Mouse (Mus musculus) limb, embryonic 15.5 days (tissue): ENCODE results near the gene Slc24a3. TPM values are rescaled to one million over a fixed set of nuclear protein-coding genes. Genes with fewer than 3 reads are reported as not detected.

Experiments used
- ATAC-seq: fragments of 200-750 bp; cut with Nextera tagmentation; 2 replicates; pipeline ENCODE4 v1.8.0; 2017; ENCODE audit warnings: low read depth, moderate TSS enrichment; ENCODE audit not compliant: insufficient number of reproducible peaks, low FRiP score, low TSS enrichment
- H3K27ac ChIP-seq: fragments of 300-500 bp; sonication (generic); 2 replicates; pipeline ENCODE4 v1.5.1; 2015; ENCODE audit warnings: moderate library complexity, mild to moderate bottlenecking, inconsistent platforms
- H3K27me3 ChIP-seq: fragments of 300-500 bp; sonication (generic); 2 replicates; pipeline ENCODE4 v1.6.1; 2015; ENCODE audit warnings: inconsistent platforms
- H3K36me3 ChIP-seq: fragments of 300-500 bp; sonication (generic); 2 replicates; pipeline ENCODE4 v1.6.1; 2015; ENCODE audit warnings: inconsistent platforms
- H3K4me1 ChIP-seq: fragments of 300-500 bp; sonication (generic); 2 replicates; pipeline ENCODE4 v1.6.1; 2015; ENCODE audit warnings: inconsistent platforms
- H3K4me2 ChIP-seq: fragments of 300-500 bp; sonication (generic); 2 replicates; pipeline ENCODE4 v1.6.1; 2015; ENCODE audit warnings: mild to moderate bottlenecking, inconsistent platforms
- H3K4me3 ChIP-seq: fragments of 300-500 bp; sonication (generic); 2 replicates; pipeline ENCODE4 v1.5.1; 2015; ENCODE audit warnings: mild to moderate bottlenecking, inconsistent platforms
- H3K9ac ChIP-seq: fragments of 300-500 bp; sonication (generic); 2 replicates; pipeline ENCODE4 v1.6.1; 2015; ENCODE audit warnings: inconsistent platforms
- H3K9me3 ChIP-seq: fragments of 300-500 bp; sonication (generic); 2 replicates; pipeline ENCODE4 v1.6.1; 2016; ENCODE audit warnings: inconsistent platforms
- WGBS: fragments of 180-500 bp; shearing (Covaris S2); methylation state at CpG from one replicate; pipeline ENCODE4 v1.1.7; 2015; 5-methylcytosine and 5-hydroxymethylcytosine counted together
- polyA plus RNA-seq: library from polyadenylated mRNA; unstranded; fragments of >200 nt; fragmentation: Nextera tagmentation; extraction: Ambion mirVana; gene quantifications from 2 replicates; pipeline ENCODE4 v1.2.1, GENCODE M21; 2015

The Slc24a3 gene
- polyA plus RNA-seq, 1 experiment from 2014 or later, result 2.7 TPM

- Histone ChIP-seq H3K27ac (no peak overlapping the region), H3K27me3 (no peaks in the 10 kb centered on the region), H3K9me3 (no peaks in the 10 kb centered on the region), H3K4me2 (no peak overlapping the region), H3K9ac (no peak overlapping the region), H3K36me3 (no peaks in the 10 kb centered on the region), H3K4me3 (no peak overlapping the region), H3K4me1 (peaks cover 17% of the 10 kb centered on the region)
- no peak for ATAC-seq
- WGBS, result 86% methylated on average over 1 of the region's 1 CpGs
These were observed 124.6 kb downstream of the Slc24a3 start for GRCm38 (mm10) chr2:145292196-145292595.

GRCm38 (mm10) chr2:145292816-145293215 lies 125.3 kb downstream of the Slc24a3 start:
- no peak overlapping the region for H3K4me2 ChIP-seq
- H3K27me3 ChIP-seq, result no peaks in the 10 kb centered on the region
- no peaks in the 10 kb centered on the region for H3K36me3 ChIP-seq
- peaks cover 17% of the 10 kb centered on the region for H3K4me1 ChIP-seq
- no peak overlapping the region; the same call in 1 of the 2 replicates for H3K27ac ChIP-seq
- H3K4me3 ChIP-seq, result no peak overlapping the region
- H3K9ac ChIP-seq, result no peak overlapping the region
- ATAC-seq, result peak; percentile 35; the same call in 1 of the 2 replicates
- WGBS, result 5% methylated on average over 1 of the region's 1 CpGs
- no peaks in the 10 kb centered on the region for H3K9me3 ChIP-seq

- no peaks in the 10 kb centered on the region for H3K9me3 ChIP-seq
- H3K4me3 ChIP-seq, result no peak overlapping the region
- H3K27me3 ChIP-seq, result no peaks in the 10 kb centered on the region
- ATAC-seq, result no peak
- WGBS, result 70% methylated on average over 1 of the region's 1 CpGs
- H3K4me1 ChIP-seq, result peaks cover 22% of the 10 kb centered on the region
- no peak overlapping the region for H3K9ac ChIP-seq
- H3K36me3 ChIP-seq, result no peaks in the 10 kb centered on the region
- H3K4me2 ChIP-seq, result no peak overlapping the region
- H3K27ac ChIP-seq, result no peak overlapping the region
These were observed 129.4 kb downstream of the Slc24a3 start for GRCm38 (mm10) chr2:145296906-145297305.

- Histone ChIP-seq H3K27ac (no peak overlapping the region), H3K9ac (no peak overlapping the region), H3K27me3 (no peaks in the 10 kb centered on the region), H3K4me3 (no peak overlapping the region), H3K4me2 (no peak overlapping the region), H3K9me3 (no peaks in the 10 kb centered on the region), H3K36me3 (no peaks in the 10 kb centered on the region), H3K4me1 (0 out of 2 replicates have a peak, but pooled peaks cover 6% of the 10 kb centered on the region)
- WGBS, result 61% methylated on average over 5 of the region's 5 CpGs
- ATAC-seq, result no peak
These were observed 132.6 kb downstream of the Slc24a3 start for GRCm38 (mm10) chr2:145299914-145300699.

GRCm38 (mm10) chr2:145307231-145307883 lies 139.8 kb downstream of the Slc24a3 start:
- Histone ChIP-seq H3K9ac (no peak overlapping the region), H3K4me1 (no peaks in the 10 kb centered on the region), H3K4me3 (no peak overlapping the region), H3K36me3 (no peaks in the 10 kb centered on the region), H3K27ac (no peak overlapping the region), H3K9me3 (no peaks in the 10 kb centered on the region), H3K4me2 (no peak overlapping the region), H3K27me3 (no peaks in the 10 kb centered on the region)
- WGBS, result 55% methylated on average over 2 of the region's 2 CpGs
- no peak for ATAC-seq

- Histone ChIP-seq H3K9ac (no peak overlapping the region), H3K27me3 (no peaks in the 10 kb centered on the region), H3K4me1 (no peaks in the 10 kb centered on the region), H3K4me2 (no peak overlapping the region), H3K36me3 (no peaks in the 10 kb centered on the region), H3K9me3 (no peaks in the 10 kb centered on the region), H3K27ac (no peak overlapping the region), H3K4me3 (no peak overlapping the region)
- WGBS, result 48% methylated on average over 2 of the region's 2 CpGs
- no peak for ATAC-seq
These were observed 151.4 kb downstream of the Slc24a3 start for GRCm38 (mm10) chr2:145318916-145319315.

- 91% methylated on average over 3 of the region's 3 CpGs for WGBS
- H3K4me1 ChIP-seq, result no peaks in the 10 kb centered on the region
- no peak for ATAC-seq
These were observed 153.7 kb downstream of the Slc24a3 start for GRCm38 (mm10) chr2:145321287-145321686.

GRCm38 (mm10) chr2:145321755-145322154 lies 154.2 kb downstream of the Slc24a3 start:
- H3K4me2 ChIP-seq, result no peak overlapping the region
- H3K4me3 ChIP-seq, result no peak overlapping the region
- no peak for ATAC-seq
- H3K9me3 ChIP-seq, result no peaks in the 10 kb centered on the region
- no peaks in the 10 kb centered on the region for H3K4me1 ChIP-seq
- H3K27ac ChIP-seq, result no peak overlapping the region
- H3K27me3 ChIP-seq, result no peaks in the 10 kb centered on the region
- H3K9ac ChIP-seq, result no peak overlapping the region
- H3K36me3 ChIP-seq, result no peaks in the 10 kb centered on the region

More at GRCm38 (mm10) chr2:145321287-145321686, 153.7 kb downstream of the Slc24a3 start:
- no peaks in the 10 kb centered on the region for H3K36me3 ChIP-seq
- H3K9me3 ChIP-seq, result no peaks in the 10 kb centered on the region
- H3K9ac ChIP-seq, result no peak overlapping the region
- no peaks in the 10 kb centered on the region for H3K27me3 ChIP-seq
- H3K4me2 ChIP-seq, result no peak overlapping the region
- H3K27ac ChIP-seq, result no peak overlapping the region
- no peak overlapping the region for H3K4me3 ChIP-seq

- H3K4me2 ChIP-seq, result no peak overlapping the region
- no peaks in the 10 kb centered on the region for H3K9me3 ChIP-seq
- H3K4me3 ChIP-seq, result no peak overlapping the region
- H3K27ac ChIP-seq, result no peak overlapping the region
- no peaks in the 10 kb centered on the region for H3K36me3 ChIP-seq
- no peaks in the 10 kb centered on the region for H3K4me1 ChIP-seq
- no peak overlapping the region for H3K9ac ChIP-seq
- ATAC-seq, result no peak
- no peaks in the 10 kb centered on the region for H3K27me3 ChIP-seq
- 46% methylated on average over 3 of the region's 3 CpGs for WGBS
These were observed 156.9 kb downstream of the Slc24a3 start for GRCm38 (mm10) chr2:145324477-145324876.

GRCm38 (mm10) chr2:145325852-145326251 lies 158.3 kb downstream of the Slc24a3 start:
- no peak for ATAC-seq
- no peaks in the 10 kb centered on the region for H3K9me3 ChIP-seq
- H3K9ac ChIP-seq, result no peak overlapping the region
- H3K27me3 ChIP-seq, result no peaks in the 10 kb centered on the region
- no peak overlapping the region for H3K27ac ChIP-seq
- no peak overlapping the region for H3K4me2 ChIP-seq
- no peaks in the 10 kb centered on the region for H3K4me1 ChIP-seq
- H3K36me3 ChIP-seq, result no peaks in the 10 kb centered on the region
- no peak overlapping the region for H3K4me3 ChIP-seq
- 78% methylated on average over 4 of the region's 4 CpGs for WGBS

GRCm38 (mm10) chr2:145326544-145326943 lies 159.0 kb downstream of the Slc24a3 start:
- no peaks in the 10 kb centered on the region for H3K9me3 ChIP-seq
- no peak overlapping the region for H3K27ac ChIP-seq
- WGBS, result 65% methylated on average over 2 of the region's 2 CpGs
- no peaks in the 10 kb centered on the region for H3K27me3 ChIP-seq
- no peaks in the 10 kb centered on the region for H3K36me3 ChIP-seq
- no peak overlapping the region for H3K9ac ChIP-seq
- no peaks in the 10 kb centered on the region for H3K4me1 ChIP-seq
- ATAC-seq, result no peak
- no peak overlapping the region for H3K4me2 ChIP-seq
- H3K4me3 ChIP-seq, result no peak overlapping the region

- Histone ChIP-seq H3K9me3 (no peaks in the 10 kb centered on the region), H3K4me2 (no peak overlapping the region), H3K4me1 (no peaks in the 10 kb centered on the region), H3K27me3 (no peaks in the 10 kb centered on the region), H3K4me3 (no peak overlapping the region), H3K9ac (no peak overlapping the region), H3K27ac (no peak overlapping the region), H3K36me3 (no peaks in the 10 kb centered on the region)
- ATAC-seq, result no peak
- WGBS, result 59% methylated on average over 8 of the region's 8 CpGs
These were observed 162.2 kb downstream of the Slc24a3 start for GRCm38 (mm10) chr2:145329756-145330155.
